Mouse (Mus musculus) liver, embryonic 11.5 days (tissue): Measurements from ENCODE around the gene Aar2. TPM values are rescaled to one million over a fixed set of nuclear protein-coding genes. Genes with fewer than 3 reads are reported as not detected.

Source experiments
- ATAC-seq: fragments of 200-750 bp; cut with Nextera tagmentation; replicated peaks from 2 replicates; pipeline ENCODE4 v1.8.0; 2017; ENCODE audit warnings: moderate number of reproducible peaks, mild to moderate bottlenecking, moderate TSS enrichment, moderate library complexity; ENCODE audit not compliant: low FRiP score
- DNase-seq: peaks from one replicate; pipeline ENCODE4 v3.0.0-alpha.2; 2017; ENCODE audit warnings: low spot score
- H3K27ac ChIP-seq: fragments of 300-500 bp; sonication (generic); 2 replicates; pipeline ENCODE4 v1.5.1; 2014; ENCODE audit warnings: mild to moderate bottlenecking, low read depth, low read length, control low read depth
- H3K27me3 ChIP-seq: fragments of 300-500 bp; sonication (generic); replicated peaks from 2 replicates; pipeline ENCODE4 v1.6.1; 2014; ENCODE audit warnings: low read length, mixed read lengths; ENCODE audit not compliant: control insufficient read depth, insufficient read depth
- H3K36me3 ChIP-seq: fragments of 300-500 bp; sonication (generic); 2 replicates; pipeline ENCODE4 v1.6.1; 2014; ENCODE audit warnings: mild to moderate bottlenecking, low read length, moderate library complexity, mixed read lengths; ENCODE audit not compliant: control insufficient read depth, insufficient read depth
- H3K4me1 ChIP-seq: fragments of 300-500 bp; sonication (generic); replicated peaks from 2 replicates; pipeline ENCODE4 v1.6.1; 2014; ENCODE audit warnings: low read length, mixed read lengths; ENCODE audit not compliant: control insufficient read depth, insufficient read depth
- H3K4me2 ChIP-seq: fragments of 300-500 bp; sonication (generic); 2 replicates; pipeline ENCODE4 v1.6.1; 2014; ENCODE audit warnings: mild to moderate bottlenecking, control low read depth, moderate library complexity
- H3K4me3 ChIP-seq: fragments of 300-500 bp; sonication (generic); 2 replicates; pipeline ENCODE4 v1.5.1; 2014; ENCODE audit warnings: low read depth, low read length, control low read depth
- H3K9ac ChIP-seq: fragments of 300-500 bp; sonication (generic); 2 replicates; pipeline ENCODE4 v1.6.1; 2014; ENCODE audit warnings: low read depth, low read length, control low read depth
- H3K9me3 ChIP-seq: fragments of 300-500 bp; sonication (generic); 2 replicates; pipeline ENCODE4 v1.6.1; 2016; ENCODE audit warnings: low read length, inconsistent platforms, mixed read lengths; ENCODE audit not compliant: control insufficient read depth
- WGBS: fragments of 180-500 bp; shearing (Covaris S2); extraction: QIAGEN DNeasy Blood & Tissue Kit; methylation state at CpG from one replicate; pipeline ENCODE4 v1.1.7; 2014; 5-methylcytosine and 5-hydroxymethylcytosine counted together
- polyA plus RNA-seq: library from polyadenylated mRNA; unstranded; fragments of >200 nt; fragmentation: Nextera tagmentation; extraction: Ambion mirVana; gene quantifications from 2 replicates; pipeline ENCODE4 v1.2.1, GENCODE M21; 2014

Aar2 gene
- polyA plus RNA-seq, 1 experiment from 2014 or later, result 32.2 TPM

GRCm38 (mm10) chr2:156616513-156616912, 69.1 kb downstream of the Aar2 start:
- Histone ChIP-seq H3K36me3 (no peaks in the 10 kb centered on the region), H3K4me3 (no peak overlapping the region), H3K27me3 (peaks cover 69% of the 10 kb centered on the region), H3K9ac (no peak overlapping the region), H3K27ac (no peak overlapping the region), H3K4me1 (peaks cover 9% of the 10 kb centered on the region), H3K9me3 (no peaks in the 10 kb centered on the region), H3K4me2 (no peak overlapping the region)
- WGBS, result 78% methylated on average over 7 of the region's 7 CpGs
- ATAC-seq, result no peak
- no peak for DNase-seq

GRCm38 (mm10) chr2:156617536-156617935, 70.2 kb downstream of the Aar2 start:
- ATAC-seq (no peak), DNase-seq (no peak)
- peaks cover 9% of the 10 kb centered on the region for H3K4me1 ChIP-seq
- no peaks in the 10 kb centered on the region for H3K9me3 ChIP-seq
- no peak overlapping the region for H3K27ac ChIP-seq
- H3K4me2 ChIP-seq, result no peak overlapping the region
- peaks cover 58% of the 10 kb centered on the region for H3K27me3 ChIP-seq
- no peak overlapping the region for H3K4me3 ChIP-seq
- 41% methylated on average over 11 of the region's 11 CpGs for WGBS
- H3K9ac ChIP-seq, result no peak overlapping the region
- H3K36me3 ChIP-seq, result no peaks in the 10 kb centered on the region

Other genes starting within 250 kb of the Aar2 start
- 2.6 and 2.9 TPM in 2 replicates for gene Cnbd2, start 235.3 kb upstream of the Aar2 start, polyA plus RNA-seq
- 58.9 and 63.6 TPM in 2 replicates for gene Scand1, start 234.9 kb upstream of the Aar2 start, polyA plus RNA-seq
- gene Epb41l1, start 126.7 kb upstream of the Aar2 start, polyA plus RNA-seq, result 1.4 and 1.5 TPM in 2 replicates
- 46.9 and 50.0 TPM in 2 replicates for gene Dlgap4, start 66.1 kb downstream of the Aar2 start, polyA plus RNA-seq
- 98.9 and 115 TPM in 2 replicates for gene Myl9, start 227.8 kb downstream of the Aar2 start, polyA plus RNA-seq